Mouse (Mus musculus) embryonic facial prominence, embryonic 12.5 days (tissue): ENCODE measurements at regions not wholly inside any gene's neighbourhood (a gene's known extent, or its start where the extent isn't known, plus 50 kb on each side); places are given as distances from the start of the nearest gene placed in this dataset.

ENCODE experiments used
- ATAC-seq: fragments of 200-750 bp; cut with Nextera tagmentation; 2 replicates; pipeline ENCODE4 v1.8.0; 2017; ENCODE audit not compliant: insufficient number of reproducible peaks, insufficient read depth, low FRiP score, low TSS enrichment
- H3K27ac ChIP-seq: fragments of 300-500 bp; sonication (generic); 2 replicates; pipeline ENCODE4 v1.5.1; 2016; ENCODE audit warnings: mild to moderate bottlenecking
- H3K27me3 ChIP-seq: fragments of 300-500 bp; sonication (generic); 2 replicates; pipeline ENCODE4 v1.6.1; 2016; ENCODE audit warnings: mild to moderate bottlenecking, moderate library complexity
- H3K36me3 ChIP-seq: fragments of 300-500 bp; sonication (generic); 2 replicates; pipeline ENCODE4 v1.6.1; 2016; ENCODE audit warnings: mild to moderate bottlenecking
- H3K4me1 ChIP-seq: fragments of 300-500 bp; sonication (generic); 2 replicates; pipeline ENCODE4 v1.6.1; 2016
- H3K4me2 ChIP-seq: fragments of 300-500 bp; sonication (generic); replicated peaks from 2 replicates; pipeline ENCODE4 v1.6.1; 2016; ENCODE audit warnings: mild to moderate bottlenecking, moderate library complexity
- H3K4me3 ChIP-seq: fragments of 300-500 bp; sonication (generic); 2 replicates; pipeline ENCODE4 v1.5.1; 2016; ENCODE audit warnings: mild to moderate bottlenecking
- H3K9ac ChIP-seq: fragments of 300-500 bp; sonication (generic); 2 replicates; pipeline ENCODE4 v1.6.1; 2016; ENCODE audit warnings: mild to moderate bottlenecking, moderate library complexity
- H3K9me3 ChIP-seq: fragments of 300-500 bp; sonication (generic); 2 replicates; pipeline ENCODE4 v1.6.1; 2016; ENCODE audit warnings: mild to moderate bottlenecking, moderate library complexity
- WGBS: fragments of 180-500 bp; shearing (Covaris S2); methylation state at CpG from one replicate; pipeline ENCODE4 v1.1.7; 2016; 5-methylcytosine and 5-hydroxymethylcytosine counted together

GRCm38 (mm10) chr12:12580763-12581178, 318.8 kb downstream of the Fam49a start:
- Histone ChIP-seq H3K36me3 (no peaks in the 10 kb centered on the region), H3K9ac (no peak overlapping the region), H3K4me3 (no peak overlapping the region), H3K27ac (peak overlapping the region; percentile 62), H3K9me3 (no peaks in the 10 kb centered on the region), H3K4me2 (peak overlapping the region; percentile 29; the same call in 1 of the 2 replicates), H3K27me3 (no peaks in the 10 kb centered on the region), H3K4me1 (peaks cover 46% of the 10 kb centered on the region)
- 2% methylated on average over 8 of the region's 8 CpGs for WGBS
- no peak for ATAC-seq

GRCm38 (mm10) chr12:12578278-12578677, 316.3 kb downstream of the Fam49a start:
- 33% methylated on average over 7 of the region's 7 CpGs for WGBS
- Histone ChIP-seq H3K4me3 (no peak overlapping the region), H3K9ac (no peak overlapping the region), H3K4me1 (peaks cover 46% of the 10 kb centered on the region), H3K27ac (no peak overlapping the region), H3K27me3 (no peaks in the 10 kb centered on the region), H3K4me2 (no peak overlapping the region), H3K36me3 (no peaks in the 10 kb centered on the region), H3K9me3 (no peaks in the 10 kb centered on the region)
- ATAC-seq, result no peak

- Histone ChIP-seq H3K9me3 (no peaks in the 10 kb centered on the region), H3K27me3 (no peaks in the 10 kb centered on the region), H3K27ac (no peak overlapping the region), H3K4me1 (no peaks in the 10 kb centered on the region), H3K9ac (no peak overlapping the region), H3K4me2 (no peak overlapping the region), H3K36me3 (no peaks in the 10 kb centered on the region), H3K4me3 (no peak overlapping the region)
- 92% methylated on average over 7 of the region's 7 CpGs for WGBS
- ATAC-seq, result no peak
These were observed 308.8 kb downstream of the Fam49a start for GRCm38 (mm10) chr12:12570563-12571251.

GRCm38 (mm10) chr12:12567734-12568104, 305.8 kb downstream of the Fam49a start:
- no peak overlapping the region for H3K27ac ChIP-seq
- H3K9ac ChIP-seq, result no peak overlapping the region
- no peak overlapping the region for H3K4me2 ChIP-seq
- H3K9me3 ChIP-seq, result no peaks in the 10 kb centered on the region
- ATAC-seq, result no peak
- no peak overlapping the region for H3K4me3 ChIP-seq
- H3K36me3 ChIP-seq, result no peaks in the 10 kb centered on the region
- H3K4me1 ChIP-seq, result no peaks in the 10 kb centered on the region
- 87% methylated on average over 3 of the region's 3 CpGs for WGBS
- H3K27me3 ChIP-seq, result no peaks in the 10 kb centered on the region

GRCm38 (mm10) chr12:12567058-12567733, 305.3 kb downstream of the Fam49a start:
- ATAC-seq, result no peak
- H3K27me3 ChIP-seq, result no peaks in the 10 kb centered on the region
- no peaks in the 10 kb centered on the region for H3K36me3 ChIP-seq
- 92% methylated on average over 7 of the region's 7 CpGs for WGBS
- H3K27ac ChIP-seq, result no peak overlapping the region
- no peak overlapping the region for H3K4me3 ChIP-seq
- no peaks in the 10 kb centered on the region for H3K4me1 ChIP-seq
- H3K9me3 ChIP-seq, result no peaks in the 10 kb centered on the region
- H3K4me2 ChIP-seq, result no peak overlapping the region
- H3K9ac ChIP-seq, result no peak overlapping the region

- 90% methylated on average over 1 of the region's 1 CpGs for WGBS
- H3K4me3 ChIP-seq, result no peak overlapping the region
- H3K4me1 ChIP-seq, result no peaks in the 10 kb centered on the region
- H3K27ac ChIP-seq, result no peak overlapping the region
- no peaks in the 10 kb centered on the region for H3K9me3 ChIP-seq
- no peaks in the 10 kb centered on the region for H3K36me3 ChIP-seq
- H3K27me3 ChIP-seq, result no peaks in the 10 kb centered on the region
- H3K4me2 ChIP-seq, result no peak overlapping the region
- no peak overlapping the region for H3K9ac ChIP-seq
- ATAC-seq, result no peak
These were observed 300.3 kb downstream of the Fam49a start for GRCm38 (mm10) chr12:12562267-12562666.

GRCm38 (mm10) chr12:12551818-12552217, 289.9 kb downstream of the Fam49a start:
- Histone ChIP-seq H3K27me3 (no peaks in the 10 kb centered on the region), H3K9me3 (no peaks in the 10 kb centered on the region), H3K36me3 (no peaks in the 10 kb centered on the region), H3K4me2 (no peak overlapping the region), H3K4me1 (no peaks in the 10 kb centered on the region), H3K27ac (no peak overlapping the region), H3K9ac (no peak overlapping the region), H3K4me3 (no peak overlapping the region)
- ATAC-seq, result no peak
- 87% methylated on average over 5 of the region's 5 CpGs for WGBS

GRCm38 (mm10) chr12:12549649-12550048, 287.7 kb downstream of the Fam49a start:
- H3K9me3 ChIP-seq, result no peaks in the 10 kb centered on the region
- no peaks in the 10 kb centered on the region for H3K36me3 ChIP-seq
- ATAC-seq, result no peak
- 76% methylated on average over 3 of the region's 3 CpGs for WGBS
- no peaks in the 10 kb centered on the region for H3K4me1 ChIP-seq
- no peaks in the 10 kb centered on the region; the same call in 1 of the 2 replicates for H3K27me3 ChIP-seq
- H3K4me3 ChIP-seq, result no peak overlapping the region
- H3K9ac ChIP-seq, result no peak overlapping the region
- no peak overlapping the region for H3K27ac ChIP-seq
- H3K4me2 ChIP-seq, result no peak overlapping the region

GRCm38 (mm10) chr12:12548688-12549087, 286.7 kb downstream of the Fam49a start:
- Histone ChIP-seq H3K27ac (no peak overlapping the region), H3K9me3 (no peaks in the 10 kb centered on the region), H3K4me1 (no peaks in the 10 kb centered on the region), H3K36me3 (no peaks in the 10 kb centered on the region), H3K4me2 (no peak overlapping the region), H3K27me3 (no peaks in the 10 kb centered on the region; the same call in 1 of the 2 replicates), H3K4me3 (no peak overlapping the region), H3K9ac (no peak overlapping the region)
- WGBS, result 47% methylated on average over 2 of the region's 2 CpGs
- no peak for ATAC-seq

GRCm38 (mm10) chr12:12547477-12547876, 285.5 kb downstream of the Fam49a start:
- Histone ChIP-seq H3K36me3 (no peaks in the 10 kb centered on the region), H3K4me3 (no peak overlapping the region), H3K9me3 (no peaks in the 10 kb centered on the region), H3K4me1 (no peaks in the 10 kb centered on the region), H3K27ac (no peak overlapping the region), H3K27me3 (no peaks in the 10 kb centered on the region; the same call in 1 of the 2 replicates), H3K9ac (no peak overlapping the region), H3K4me2 (no peak overlapping the region)
- no peak for ATAC-seq
- WGBS, result 70% methylated on average over 1 of the region's 1 CpGs

- Histone ChIP-seq H3K9ac (no peak overlapping the region), H3K9me3 (no peaks in the 10 kb centered on the region), H3K4me3 (no peak overlapping the region), H3K27me3 (no peaks in the 10 kb centered on the region; the same call in 1 of the 2 replicates), H3K36me3 (no peaks in the 10 kb centered on the region), H3K4me1 (no peaks in the 10 kb centered on the region), H3K4me2 (no peak overlapping the region), H3K27ac (no peak overlapping the region)
- ATAC-seq, result no peak
- WGBS, result 95% methylated on average over 5 of the region's 5 CpGs
These were observed 284.6 kb downstream of the Fam49a start for GRCm38 (mm10) chr12:12546372-12547031.
